Mouse (Mus musculus): ENCODE results near the gene Ipo9. TPM values are rescaled to one million over a fixed set of nuclear protein-coding genes. Genes with fewer than 3 reads are reported as not detected.
"Not testable (repeated sequence)": the region's sequence is repeated elsewhere in the genome, so short reads cannot be mapped to it uniquely, and the experiment has no call there.

Ipo9 gene
- total RNA-seq, 4 experiments from 2014 or later: 18.0 to 32.4 (median 26.0) TPM

GRCm38 (mm10) chr1:135435823-135436222 lies 5.5 kb upstream of the Ipo9 start:
- DNase-seq (ENCODE audit: low spot score in 2 of 2): peak in 1 of 2 experiments; percentile 25

- no peak for DNase-seq (ENCODE audit: low spot score in 2 of 2)
Observed at GRCm38 (mm10) chr1:135430669-135431017, 344 bp upstream of the Ipo9 start.

GRCm38 (mm10) chr1:135427390-135427789 lies 2.9 kb downstream of the Ipo9 start:
- DNase-seq (ENCODE audit: low spot score in 2 of 2): no peak

GRCm38 (mm10) chr1:135426645-135427044 lies 3.7 kb downstream of the Ipo9 start:
- DNase-seq (ENCODE audit: low spot score in 2 of 2): no peak

- DNase-seq (ENCODE audit: low spot score in 2 of 2): no peak
Observed at GRCm38 (mm10) chr1:135422772-135423171, 7.5 kb downstream of the Ipo9 start.

- DNase-seq (ENCODE audit: low spot score in 2 of 2): no peak
Observed at GRCm38 (mm10) chr1:135413996-135414395, 16.3 kb downstream of the Ipo9 start.

GRCm38 (mm10) chr1:135412130-135412529 lies 18.2 kb downstream of the Ipo9 start:
- DNase-seq (ENCODE audit: low spot score in 2 of 2): no peak

- DNase-seq (ENCODE audit: low spot score in 2 of 2): peak; percentile 59 to 73
Observed at GRCm38 (mm10) chr1:135410967-135411366, 19.3 kb downstream of the Ipo9 start.

GRCm38 (mm10) chr1:135408973-135409372 lies 21.3 kb downstream of the Ipo9 start:
- DNase-seq (ENCODE audit: low spot score in 2 of 2): no peak

GRCm38 (mm10) chr1:135405356-135405755 lies 24.9 kb downstream of the Ipo9 start:
- no peak for DNase-seq (ENCODE audit: low spot score in 2 of 2)

- no peak for DNase-seq (ENCODE audit: low spot score in 2 of 2)
Observed at GRCm38 (mm10) chr1:135401452-135402110, 28.7 kb downstream of the Ipo9 start.

- DNase-seq (ENCODE audit: low spot score in 2 of 2): no peak
Observed at GRCm38 (mm10) chr1:135399466-135399865, 30.8 kb downstream of the Ipo9 start.

GRCm38 (mm10) chr1:135385161-135385560 lies 45.1 kb downstream of the Ipo9 start:
- DNase-seq (ENCODE audit: low spot score in 2 of 2): no peak

- no peak for DNase-seq (ENCODE audit: low spot score in 2 of 2)
Observed at GRCm38 (mm10) chr1:135384171-135384570, 46.1 kb downstream of the Ipo9 start.

- not testable (repeated sequence) for DNase-seq (ENCODE audit: low spot score in 2 of 2)
Observed at GRCm38 (mm10) chr1:135381560-135381959, 48.7 kb downstream of the Ipo9 start.

- no peak for DNase-seq (ENCODE audit: low spot score in 2 of 2)
Observed at GRCm38 (mm10) chr1:135380071-135380991, 50.0 kb downstream of the Ipo9 start.

GRCm38 (mm10) chr1:135379048-135379447 lies 51.3 kb downstream of the Ipo9 start:
- DNase-seq (ENCODE audit: low spot score in 2 of 2): no peak

GRCm38 (mm10) chr1:135378576-135378975 lies 51.7 kb downstream of the Ipo9 start:
- DNase-seq (ENCODE audit: low spot score in 2 of 2): peak; percentile 65 to 84

- peak; percentile 62 to 66 for DNase-seq (ENCODE audit: low spot score in 2 of 2)
Observed at GRCm38 (mm10) chr1:135374868-135375581, 55.3 kb downstream of the Ipo9 start, which contains the start of gene Shisa4. TSS of gene Shisa4 (minus strand) at chr1:135375237.

GRCm38 (mm10) chr1:135374175-135374867 lies 56.0 kb downstream of the Ipo9 start:
- peak; percentile 38 to 46 for DNase-seq (ENCODE audit: low spot score in 2 of 2)

- DNase-seq (ENCODE audit: low spot score in 2 of 2): no peak
Observed at GRCm38 (mm10) chr1:135373171-135373677, 57.1 kb downstream of the Ipo9 start.

Data from gastrocnemius, adult 8-10 months (tissue).